Mouse (Mus musculus) heart, adult 8-10 months (tissue): ENCODE results near the gene Top3a. TPM values are rescaled to one million over a fixed set of nuclear protein-coding genes. Genes with fewer than 3 reads are reported as not detected.
A peak's percentile ranks its signal among the peaks of the same experiment; 100 is the strongest.

Experiments
- DNase-seq: peaks from one replicate; pipeline ENCODE4 v3.0.0; 2022; ENCODE audit warnings: low spot score
- total RNA-seq, 4 experiments: library from RNA; stranded (reverse); gene quantifications; 2 replicates each; pipeline ENCODE4 v1.2.4; 2022

Top3a gene
- total RNA-seq, 4 experiments from 2014 or later: 3.9 to 6.1 (median 4.8) TPM

DNA sequence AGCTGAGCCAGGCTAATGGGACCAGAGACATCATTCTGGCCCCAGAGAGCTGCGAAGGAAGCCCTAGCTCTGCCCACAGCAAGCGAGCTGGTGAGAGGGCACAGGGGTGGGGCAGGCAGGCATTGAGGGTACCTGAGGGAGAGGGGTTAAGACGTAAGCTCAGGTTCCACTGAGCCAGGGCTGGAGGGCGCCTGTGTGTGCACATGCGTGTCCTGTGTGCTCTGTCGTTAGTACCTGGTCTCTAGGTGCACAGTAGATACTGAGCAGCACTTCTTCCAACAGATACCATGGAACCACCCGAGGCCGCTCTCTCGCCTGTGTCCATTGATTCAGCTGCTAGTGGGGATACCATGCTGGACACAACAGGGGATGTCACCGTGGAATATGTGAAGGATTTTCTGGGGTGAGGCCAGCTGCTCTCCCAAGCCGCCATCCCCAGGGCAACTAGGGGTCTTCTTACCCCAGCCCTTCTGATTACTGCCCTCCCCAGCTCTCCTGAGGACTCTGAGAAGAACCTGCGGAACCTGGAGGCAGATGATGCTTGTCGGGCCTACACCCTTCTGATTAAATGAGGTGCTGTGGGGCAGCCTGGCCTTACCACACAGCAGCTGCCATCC, 64.4 kb downstream of the Top3a start:
- no peak for DNase-seq

DNA sequence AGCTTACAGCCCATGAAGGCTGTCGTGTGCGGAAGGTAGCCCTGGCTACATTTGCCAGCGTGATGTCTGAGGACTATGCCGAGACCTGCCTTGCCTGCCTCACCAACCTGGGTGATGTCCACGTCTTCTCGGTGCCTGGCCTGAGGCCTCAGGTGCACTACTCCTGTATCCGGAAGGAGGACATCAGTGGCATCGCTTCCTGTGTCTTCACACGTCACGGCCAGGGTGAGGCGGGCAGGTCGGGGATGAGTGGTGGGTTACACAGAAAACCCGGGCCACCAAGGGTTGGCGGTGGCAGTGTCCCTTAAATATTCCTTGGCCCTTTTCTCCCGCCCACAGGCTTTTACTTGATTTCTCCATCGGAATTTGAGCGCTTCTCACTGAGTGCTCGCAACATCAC, 65.1 kb downstream of the Top3a start:
- DNase-seq: no peak

DNA sequence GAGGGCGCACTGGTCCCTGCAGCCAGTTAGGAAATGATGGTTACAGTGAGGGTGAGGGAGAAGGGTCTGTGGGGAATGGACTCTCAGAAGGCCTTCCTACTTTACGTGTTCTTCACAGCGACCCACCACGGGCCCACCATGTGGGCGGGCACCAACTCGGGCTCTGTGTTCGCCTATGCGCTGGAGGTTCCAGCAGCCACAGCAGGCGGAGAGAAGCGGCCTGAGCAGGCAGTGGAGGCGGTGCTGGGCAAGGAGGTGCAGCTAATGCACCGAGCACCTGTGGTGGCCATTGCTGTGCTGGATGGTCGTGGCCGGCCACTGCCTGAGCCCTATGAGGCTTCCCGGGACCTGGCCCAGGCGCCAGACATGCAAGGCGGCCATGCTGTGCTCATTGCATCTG, 65.9 kb downstream of the Top3a start:
- no peak for DNase-seq

DNA sequence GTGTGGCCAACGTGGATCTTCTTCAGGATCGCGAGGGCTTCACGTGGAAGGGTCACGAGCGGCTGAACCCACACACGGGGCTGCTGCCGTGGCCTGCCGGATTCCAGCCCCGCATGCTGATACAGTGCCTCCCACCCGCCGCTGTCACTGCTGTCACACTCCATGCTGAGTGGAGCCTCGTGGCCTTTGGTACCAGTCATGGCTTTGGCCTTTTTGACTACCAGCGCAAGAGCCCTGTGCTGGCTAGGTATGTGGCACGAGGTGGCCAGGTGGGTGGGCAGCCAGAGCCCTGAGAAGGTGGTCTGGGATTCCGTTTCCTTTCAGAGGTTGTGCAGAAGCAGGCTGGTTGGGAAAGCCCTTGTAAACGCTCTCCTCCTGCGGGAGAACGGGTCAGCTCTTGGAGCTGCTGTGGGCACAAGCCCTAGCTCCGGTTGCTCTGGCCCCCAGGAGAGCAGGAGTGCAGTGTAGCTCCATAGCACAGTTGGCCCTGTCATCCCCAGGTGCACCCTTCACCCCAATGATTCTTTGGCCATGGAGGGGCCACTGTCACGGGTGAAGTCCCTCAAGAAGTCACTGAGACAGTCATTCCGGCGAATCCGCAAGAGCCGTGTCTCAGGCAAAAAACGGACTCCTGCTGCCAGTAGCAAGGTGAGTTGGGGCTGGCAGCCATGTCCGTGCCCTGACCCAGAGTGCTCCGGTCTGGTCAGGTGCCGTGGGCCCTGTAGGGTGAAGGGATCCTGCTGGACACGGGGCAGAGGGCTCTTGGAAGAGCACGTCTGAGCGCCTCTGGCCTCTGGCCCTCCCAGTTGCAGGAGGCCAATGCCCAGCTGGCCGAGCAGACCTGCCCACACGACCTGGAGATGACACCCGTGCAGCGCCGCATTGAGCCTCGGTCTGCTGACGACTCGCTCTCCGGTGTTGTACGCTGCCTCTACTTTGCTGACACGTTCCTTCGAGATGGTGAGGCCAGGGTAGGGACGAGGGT, 67.4 kb downstream of the Top3a start:
- no peak for DNase-seq

DNA sequence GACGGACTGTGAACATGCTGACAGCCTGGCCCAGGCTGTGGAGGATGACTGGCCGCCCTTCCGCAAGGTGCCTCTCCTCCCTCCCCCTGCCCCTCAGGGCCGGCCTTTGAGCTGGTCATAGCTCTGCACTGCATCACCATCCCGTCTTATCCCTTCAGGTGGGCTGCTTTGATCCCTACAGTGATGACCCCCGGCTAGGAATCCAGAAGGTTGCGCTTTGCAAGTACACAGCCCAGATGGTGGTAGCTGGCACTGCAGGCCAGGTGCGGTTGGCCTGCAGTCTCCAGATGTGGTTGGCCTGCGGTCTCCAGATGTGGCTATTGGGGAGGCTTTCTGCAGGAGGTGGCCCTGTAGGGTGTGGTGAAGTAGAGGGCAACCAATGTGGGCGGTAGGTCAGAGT, 68.5 kb downstream of the Top3a start:
- DNase-seq: no peak

DNA sequence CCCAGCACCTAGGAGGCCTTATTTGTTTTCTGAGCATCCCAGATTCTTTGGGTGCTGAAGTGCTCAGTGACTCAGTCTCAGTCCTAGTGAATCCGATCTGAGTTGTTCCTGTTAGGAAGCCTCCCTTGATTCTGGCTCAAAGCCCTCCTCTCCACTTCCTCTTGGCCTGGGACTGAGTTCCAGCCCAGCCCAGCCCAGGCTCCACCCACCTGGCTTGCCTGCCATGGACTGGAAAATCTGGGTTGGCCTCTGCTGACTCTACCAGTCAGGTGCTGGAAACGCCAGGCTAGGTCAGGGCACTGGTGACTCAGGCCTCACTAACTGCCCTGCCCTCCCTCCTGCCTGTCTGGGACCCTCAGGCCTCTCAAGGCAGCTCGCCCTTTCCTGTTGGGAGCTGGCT, 69.5 kb downstream of the Top3a start:
- DNase-seq: peak; percentile 94

DNA sequence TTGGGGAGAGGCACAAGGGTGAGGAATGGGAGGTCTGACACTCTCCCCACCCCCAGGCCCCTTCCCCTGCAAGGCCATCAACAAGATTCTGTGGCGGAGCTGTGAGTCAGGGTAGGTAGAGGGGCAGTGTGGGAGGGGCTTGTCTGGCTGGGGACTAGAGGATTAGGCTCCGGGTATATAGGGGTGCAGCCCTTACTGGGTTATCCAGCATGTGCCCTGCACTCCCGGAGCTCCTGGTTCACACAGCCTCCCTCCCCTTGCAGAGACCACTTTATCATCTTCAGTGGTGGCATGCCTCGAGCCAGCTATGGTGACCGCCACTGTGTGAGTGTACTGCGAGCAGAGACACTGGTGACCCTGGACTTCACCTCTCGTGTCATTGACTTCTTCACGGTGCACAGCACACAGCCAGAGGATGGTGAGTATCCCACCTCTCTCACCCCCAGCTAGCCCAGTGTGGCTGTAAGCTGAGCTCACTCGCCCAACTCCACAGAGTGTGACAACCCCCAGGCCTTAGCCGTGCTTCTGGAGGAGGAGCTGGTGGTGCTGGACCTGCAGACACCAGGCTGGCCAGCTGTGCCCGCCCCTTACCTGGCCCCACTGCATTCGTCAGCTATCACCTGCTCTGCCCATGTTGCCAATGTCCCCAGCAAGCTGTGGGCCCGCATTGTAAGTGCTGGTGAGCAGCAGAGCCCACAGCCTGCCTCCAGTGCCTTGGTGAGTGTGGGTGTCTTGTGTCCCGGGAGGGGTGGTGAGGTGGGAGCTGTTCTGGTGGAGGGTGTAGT, 70.3 kb downstream of the Top3a start:
- DNase-seq: no peak

DNA sequence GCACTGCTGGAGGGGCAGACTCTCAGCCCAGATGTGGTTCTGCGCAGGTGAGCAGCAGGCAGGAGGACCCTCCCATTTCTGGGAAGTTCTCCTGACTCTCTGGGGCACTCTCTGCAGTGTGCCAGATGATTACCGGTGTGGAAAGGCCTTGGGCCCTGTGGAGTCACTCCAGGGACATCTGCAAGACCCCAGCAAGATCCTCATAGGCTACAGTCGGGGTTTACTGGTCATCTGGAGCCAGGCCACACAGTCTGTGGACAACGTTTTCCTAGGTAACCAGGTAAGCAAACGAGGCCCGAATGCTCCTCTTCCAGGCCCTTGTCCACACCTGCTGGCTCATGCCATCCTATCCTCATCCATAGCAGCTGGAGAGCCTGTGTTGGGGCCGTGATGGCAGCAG, 71.1 kb downstream of the Top3a start:
- DNase-seq: no peak

DNA sequence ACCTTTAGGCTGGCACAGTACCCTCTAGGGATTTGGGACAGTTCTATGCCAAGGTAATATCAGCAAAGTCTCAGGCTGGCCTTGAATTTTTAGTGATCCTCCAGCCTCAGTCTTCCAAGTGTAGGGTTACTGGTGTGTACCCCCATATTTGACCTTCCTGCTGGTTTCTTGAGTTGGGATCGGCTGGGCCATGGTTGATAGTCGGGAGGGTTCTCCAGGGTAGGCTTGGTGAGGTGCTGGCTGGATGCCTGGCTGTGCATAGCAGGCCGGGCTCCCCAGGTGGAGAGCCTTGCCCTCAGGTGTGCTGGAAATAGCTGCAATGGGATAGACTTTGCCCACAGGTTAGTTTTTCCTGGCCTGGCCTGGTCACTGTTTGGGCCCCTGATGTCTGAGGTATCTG, 71.9 kb downstream of the Top3a start:
- no peak for DNase-seq

DNA sequence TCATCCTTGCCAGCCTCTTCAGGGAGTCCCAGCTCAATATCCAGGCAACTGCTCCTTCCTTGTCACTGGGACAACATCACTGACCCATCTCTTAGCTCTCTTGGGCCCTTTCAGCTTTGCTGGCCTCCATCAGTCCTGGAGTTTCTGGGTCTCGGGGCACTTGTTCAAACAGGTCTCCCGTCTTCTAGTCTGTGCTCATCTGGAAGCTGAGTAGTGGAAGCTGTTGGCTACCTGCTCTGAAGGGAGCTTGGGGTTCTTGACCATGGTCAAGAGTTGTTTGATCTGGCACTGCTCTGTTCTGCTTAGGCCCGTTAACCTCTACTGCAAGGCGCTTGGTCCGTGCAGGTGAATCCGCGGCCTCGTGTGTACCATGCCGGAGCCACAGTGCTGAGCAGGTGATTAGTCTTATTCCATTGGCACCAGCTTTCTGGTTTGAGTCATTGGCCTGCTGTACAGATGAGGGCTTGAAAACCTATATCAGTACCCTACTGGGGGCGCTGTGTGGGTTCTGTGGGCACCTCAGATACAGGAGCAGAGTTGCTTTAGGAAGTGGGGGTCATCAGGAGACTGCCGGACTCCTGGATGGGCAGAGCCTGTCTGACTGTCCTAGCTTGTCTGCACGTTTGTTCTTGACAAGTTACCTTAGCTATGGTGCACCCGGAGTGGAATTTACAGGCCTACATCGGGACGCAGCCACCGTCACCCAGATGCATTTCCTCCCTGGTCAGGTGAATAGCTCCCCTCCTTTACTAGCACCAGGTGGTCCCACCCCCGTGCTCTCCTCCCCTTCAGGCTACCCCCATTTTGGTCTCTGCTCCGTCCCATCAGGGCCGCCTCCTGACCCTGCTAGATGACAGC, 72.9 kb downstream of the Top3a start:
- no peak for DNase-seq

DNA sequence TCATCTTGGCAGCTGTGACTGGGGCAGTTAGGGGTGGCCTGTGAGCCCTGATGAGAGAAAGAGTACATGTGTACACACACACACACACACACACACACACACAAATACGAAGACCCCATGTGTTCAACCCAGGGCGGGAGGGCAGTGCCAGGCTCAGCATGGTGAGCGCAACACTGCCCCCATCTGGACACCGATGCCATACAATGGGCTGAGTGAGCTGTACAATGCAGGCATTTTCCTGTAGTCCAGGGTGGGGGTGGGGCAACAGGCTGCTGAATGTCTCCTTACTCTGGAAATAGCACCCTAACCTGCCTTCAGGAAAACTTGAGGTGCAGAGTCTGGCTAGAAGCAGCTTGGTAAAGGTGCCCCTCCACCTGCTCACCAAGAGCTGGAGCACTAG, 74.0 kb downstream of the Top3a start:
- no peak for DNase-seq

DNA sequence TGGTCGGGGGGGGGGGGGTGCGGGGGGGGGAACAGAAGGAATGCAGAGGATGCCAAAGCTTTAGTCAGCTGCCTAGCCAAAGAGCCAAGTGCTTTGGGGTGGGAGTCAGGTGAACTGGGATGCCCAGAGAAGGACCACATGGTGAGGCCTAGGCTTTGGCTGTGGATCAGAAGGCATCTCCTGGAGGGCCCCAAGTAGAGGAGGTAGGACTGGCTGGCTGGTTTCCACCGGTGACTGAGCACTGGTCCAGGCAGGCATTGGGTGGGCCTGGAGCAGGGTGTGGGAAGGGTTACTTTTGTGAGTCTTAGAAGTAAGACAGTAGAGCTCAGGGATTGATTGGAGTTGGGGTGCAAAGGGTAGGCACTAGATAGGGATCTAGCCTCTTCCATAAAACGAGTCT, 75.6 kb downstream of the Top3a start:
- DNase-seq: no peak

DNA sequence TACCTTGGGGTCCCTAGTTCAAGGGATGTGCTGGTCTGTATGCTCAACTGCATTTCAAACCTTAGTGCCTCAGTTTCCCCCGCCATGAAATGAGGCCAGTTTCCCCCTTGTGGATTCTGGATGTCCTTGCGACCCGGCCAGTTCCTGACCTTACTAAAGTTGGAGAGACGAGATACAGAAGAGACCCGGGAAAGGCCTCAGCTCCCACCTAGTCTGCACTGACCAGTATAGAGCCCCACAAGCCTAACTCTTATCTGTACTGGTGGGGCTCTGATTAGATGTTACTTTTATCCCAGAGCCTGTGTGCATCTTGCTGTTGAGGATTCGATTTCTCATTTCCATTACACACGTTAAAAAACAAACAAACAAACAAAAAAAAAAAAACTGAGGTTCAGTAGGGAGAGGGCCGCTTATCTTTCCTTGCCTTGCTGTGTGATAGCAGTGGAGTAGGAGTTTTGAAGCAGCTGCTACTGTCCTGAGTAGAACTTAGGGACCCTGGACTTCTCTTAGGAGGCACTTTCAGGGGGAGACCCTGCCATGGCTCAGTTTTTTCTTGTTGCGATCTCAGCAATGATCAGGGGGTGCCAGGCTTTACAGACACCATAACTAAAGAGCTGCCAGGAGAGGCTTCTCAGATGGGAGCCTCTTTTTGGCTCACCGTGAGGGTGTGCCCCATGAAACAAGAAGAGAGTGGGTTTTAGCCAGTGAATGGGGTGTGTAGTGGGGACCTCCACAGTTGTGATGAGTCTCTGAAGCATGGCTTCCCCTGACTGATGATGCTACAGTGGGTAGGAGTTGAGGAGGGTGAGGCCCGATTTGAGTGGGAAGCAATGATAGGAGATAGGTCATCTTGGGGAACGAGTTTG, 76.6 kb downstream of the Top3a start:
- DNase-seq: no peak

DNA sequence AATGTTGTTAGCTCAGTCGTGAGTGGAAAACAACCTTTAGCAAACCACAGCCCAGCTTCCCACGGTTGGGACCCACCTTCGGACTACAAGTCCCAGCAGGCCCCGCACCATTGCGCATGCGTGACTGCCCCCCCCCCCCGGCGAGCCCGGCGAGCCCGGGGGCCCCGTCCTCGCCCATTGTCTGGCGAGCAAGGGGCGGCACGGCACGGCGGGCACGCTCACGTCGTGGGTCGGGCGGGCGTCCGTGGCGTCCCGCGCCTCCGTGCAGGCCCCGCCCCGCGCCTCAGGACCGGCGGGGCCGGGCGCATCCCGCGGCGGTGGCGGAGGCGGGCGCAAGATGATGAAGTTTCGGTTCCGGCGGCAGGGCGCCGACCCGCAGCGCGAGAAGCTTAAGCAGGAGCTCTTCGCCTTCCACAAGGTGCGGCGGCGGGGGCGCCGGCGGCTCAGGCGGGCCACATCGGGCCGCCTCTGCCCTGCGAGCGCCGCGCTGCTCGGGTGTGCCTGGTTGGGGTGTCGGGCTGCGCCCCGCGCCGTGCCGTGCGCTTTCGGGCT, 77.6 kb downstream of the Top3a start, which contains the start of gene Llgl1:
Llgl1 (plus strand) TSS at position 200 of the 552 bp plus-strand sequence.
- DNase-seq: peak; percentile 78

DNA sequence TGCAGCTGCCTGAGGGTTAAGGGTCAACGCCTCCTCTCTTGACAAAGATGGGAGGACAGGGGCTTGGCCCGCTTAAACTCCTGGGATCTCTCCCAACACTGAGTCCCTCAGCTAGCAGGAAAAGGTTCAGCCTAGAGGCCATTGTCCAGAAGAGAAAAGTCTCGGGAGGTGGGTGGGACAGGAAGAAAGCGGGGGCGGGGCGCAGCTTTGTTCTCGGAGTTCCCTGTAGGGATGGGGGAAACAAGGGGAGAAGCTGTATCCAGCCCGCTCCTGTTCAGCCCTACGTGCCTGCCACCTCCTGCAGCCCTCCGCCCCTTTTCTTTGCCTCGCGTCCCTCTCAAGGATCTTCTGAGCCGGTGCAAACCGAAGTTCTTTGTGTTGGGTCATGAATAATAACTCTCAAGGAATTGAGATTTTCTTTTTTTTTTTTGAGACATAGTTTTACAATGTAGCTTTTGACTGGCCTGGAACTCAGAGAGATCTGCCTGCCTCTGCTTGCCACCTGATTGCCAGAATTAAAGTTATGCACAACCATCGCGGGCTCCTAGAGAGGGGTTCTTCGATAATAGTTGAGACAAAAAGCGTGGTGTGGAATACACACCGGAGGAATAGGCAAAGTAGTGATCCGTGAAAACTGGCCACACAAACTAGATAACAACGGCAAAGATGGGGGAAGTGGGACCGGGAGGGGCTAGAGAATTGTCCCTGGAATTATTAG, 78.2 kb downstream of the Top3a start:
- peak; percentile 89 for DNase-seq

DNA sequence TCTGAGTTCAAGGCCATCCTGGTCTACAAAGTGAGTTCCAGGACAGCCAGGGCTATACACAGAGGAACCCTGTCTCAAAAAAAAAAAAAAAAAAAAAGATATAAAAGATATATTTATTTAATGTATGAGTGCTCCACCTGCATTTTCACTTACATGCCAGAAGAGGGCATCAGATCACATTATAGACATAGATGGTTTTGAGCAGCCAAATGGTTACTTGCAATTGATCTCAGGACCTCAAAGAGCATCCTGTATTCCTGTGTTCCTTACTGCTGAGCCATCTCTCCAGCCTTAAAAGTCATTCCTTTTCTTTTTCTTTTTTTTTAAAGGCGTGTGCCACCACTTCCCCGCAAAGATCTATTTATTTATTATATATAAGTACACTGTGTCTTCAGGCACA, 79.6 kb downstream of the Top3a start:
- DNase-seq: no peak

DNA sequence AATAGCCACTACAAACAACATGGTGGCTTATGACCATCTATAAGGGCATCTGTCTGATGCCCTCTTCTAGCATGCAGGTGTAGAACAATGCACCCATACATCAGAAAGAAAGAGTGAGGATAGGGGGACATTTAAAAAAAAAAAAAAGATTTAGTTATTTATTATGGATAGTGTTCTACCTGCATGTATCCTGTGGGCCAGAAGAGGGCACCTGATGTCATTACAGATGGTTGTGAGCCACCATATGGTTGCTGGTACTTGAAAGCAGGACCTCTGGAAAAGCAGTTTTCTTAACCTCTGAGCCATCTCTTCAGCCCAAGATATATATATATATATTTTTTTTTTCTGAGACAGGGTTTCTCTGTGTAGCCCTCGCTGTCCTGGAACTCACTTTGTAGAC, 81.0 kb downstream of the Top3a start:
- DNase-seq: no peak
